Mouse (Mus musculus) C2C12 (cell line): ENCODE measurements at regions not wholly inside any gene's neighbourhood (a gene's known extent, or its start where the extent isn't known, plus 50 kb on each side); places are given as distances from the start of the nearest gene placed in this dataset.

ENCODE experiments used
- H3K27me3 ChIP-seq: one replicate; pipeline ENCODE4 v1.6.1; 2011; ENCODE audit not compliant: control insufficient read depth, insufficient read depth, insufficient read length
- H3K36me3 ChIP-seq: one replicate; pipeline ENCODE4 v1.6.1; 2011; ENCODE audit not compliant: control insufficient read depth, insufficient read depth
- H3K4me3 ChIP-seq: one replicate; pipeline ENCODE4 v1.5.1; 2011; ENCODE audit warnings: mild to moderate bottlenecking, control low read depth; ENCODE audit not compliant: poor library complexity, insufficient read depth, severe bottlenecking
- H3K79me2 ChIP-seq: one replicate; pipeline ENCODE4 v1.6.1; 2011; ENCODE audit not compliant: control insufficient read depth, insufficient read depth
- H3K79me3 ChIP-seq: one replicate; pipeline ENCODE4 v1.6.1; 2011; ENCODE audit warnings: low read depth, control low read depth
- H3ac ChIP-seq: one replicate; pipeline ENCODE3; 2011; ENCODE audit warnings: low read depth; ENCODE audit not compliant: control insufficient read depth, insufficient read length
- CEBPB ChIP-seq: IDR thresholded peaks from one replicate; pipeline ENCODE4 v1.6.1; 2011; ENCODE audit warnings: low read depth, mild to moderate bottlenecking, control low read depth, moderate library complexity
- CTCF ChIP-seq: IDR thresholded peaks from one replicate; pipeline ENCODE4 v1.5.1; 2011; ENCODE audit not compliant: control insufficient read depth, insufficient read depth, insufficient read length
- FOSL1 ChIP-seq: IDR thresholded peaks from one replicate; pipeline ENCODE4 v1.8.0; 2011; ENCODE audit warnings: mild to moderate bottlenecking, low read length; ENCODE audit not compliant: poor library complexity, insufficient read depth, severe bottlenecking
- MAX ChIP-seq: IDR thresholded peaks from one replicate; pipeline ENCODE4 v1.6.1; 2011; ENCODE audit warnings: mild to moderate bottlenecking, control low read depth
- MYOD1 ChIP-seq: IDR thresholded peaks from one replicate; pipeline ENCODE4 v1.6.1; 2011; ENCODE audit warnings: low read depth; ENCODE audit not compliant: control insufficient read depth, insufficient read length
- MYOG ChIP-seq: IDR thresholded peaks from one replicate; pipeline ENCODE4 v1.6.1; 2011; ENCODE audit not compliant: control insufficient read depth, insufficient read length; ENCODE audit errors: extremely low read depth
- USF1 ChIP-seq: IDR thresholded peaks from one replicate; pipeline ENCODE4 v1.6.1; 2011; ENCODE audit warnings: low read depth, mild to moderate bottlenecking, control low read depth, moderate library complexity

- Histone ChIP-seq H3K79me2 (no peaks in the 10 kb centered on the region), H3K36me3 (no peaks in the 10 kb centered on the region), H3K27me3 (peaks cover 17% of the 10 kb centered on the region), H3K4me3 (no peak overlapping the region), H3K79me3 (no peaks in the 10 kb centered on the region), H3ac (no peak overlapping the region)
- TF ChIP-seq FOSL1 (no peak), CTCF (no peak), MYOD1 (no peak), MAX (no peak), MYOG (no peak), USF1 (no peak), CEBPB (no peak)
Measured at GRCm38 (mm10) chr9:61510217-61510893, 138.2 kb downstream of the Tle3 start.

GRCm38 (mm10) chr9:61509591-61510191 is 137.5 kb downstream of the Tle3 start:
- Histone ChIP-seq H3ac (no peak overlapping the region), H3K79me3 (no peaks in the 10 kb centered on the region), H3K27me3 (peaks cover 17% of the 10 kb centered on the region), H3K79me2 (no peaks in the 10 kb centered on the region), H3K4me3 (no peak overlapping the region), H3K36me3 (no peaks in the 10 kb centered on the region)
- no peak for TF ChIP-seq CEBPB
- TF ChIP-seq CTCF = no peak
- no peak for TF ChIP-seq MAX
- TF ChIP-seq FOSL1 = no peak
- TF ChIP-seq MYOG = no peak
- TF ChIP-seq USF1 = no peak
- no peak for TF ChIP-seq MYOD1

GRCm38 (mm10) chr9:61509091-61509490 is 136.9 kb downstream of the Tle3 start:
- no peaks in the 10 kb centered on the region for H3K79me2 ChIP-seq
- peaks cover 17% of the 10 kb centered on the region for H3K27me3 ChIP-seq
- H3K4me3 ChIP-seq = no peak overlapping the region
- no peak for TF ChIP-seq FOSL1
- no peak for TF ChIP-seq CEBPB
- TF ChIP-seq MAX = no peak
- TF ChIP-seq CTCF = no peak
- no peak for TF ChIP-seq MYOG
- TF ChIP-seq MYOD1 = no peak
- no peak for TF ChIP-seq USF1
- H3K79me3 ChIP-seq = no peaks in the 10 kb centered on the region
- H3K36me3 ChIP-seq = no peaks in the 10 kb centered on the region
- no peak overlapping the region for H3ac ChIP-seq

GRCm38 (mm10) chr9:61500851-61501250 is 128.7 kb downstream of the Tle3 start:
- Histone ChIP-seq H3K27me3 (peaks cover 10% of the 10 kb centered on the region), H3K36me3 (no peaks in the 10 kb centered on the region), H3K4me3 (no peak overlapping the region), H3ac (no peak overlapping the region), H3K79me3 (no peaks in the 10 kb centered on the region), H3K79me2 (no peaks in the 10 kb centered on the region)
- no peak for TF ChIP-seq CEBPB
- TF ChIP-seq FOSL1 = no peak
- TF ChIP-seq MYOG = no peak
- TF ChIP-seq CTCF = no peak
- no peak for TF ChIP-seq MAX
- TF ChIP-seq MYOD1 = no peak
- no peak for TF ChIP-seq USF1

GRCm38 (mm10) chr9:61492896-61493295 is 120.7 kb downstream of the Tle3 start:
- no peak for TF ChIP-seq CEBPB
- no peak for TF ChIP-seq MYOG
- no peak for TF ChIP-seq FOSL1
- TF ChIP-seq MAX = no peak
- no peak for TF ChIP-seq MYOD1
- TF ChIP-seq USF1 = no peak
- TF ChIP-seq CTCF = no peak
- Histone ChIP-seq H3K79me2 (no peaks in the 10 kb centered on the region), H3K79me3 (no peaks in the 10 kb centered on the region), H3K36me3 (no peaks in the 10 kb centered on the region), H3K27me3 (peaks cover 42% of the 10 kb centered on the region), H3K4me3 (no peak overlapping the region), H3ac (no peak overlapping the region)
